Mouse (Mus musculus) mouse trophoblast stem cell (cell line): ENCODE data around the gene Dock10.

Experiments
- in situ Hi-C, 2 experiments: fragments of 300-500 bp; cut with MseI, MboI; formaldehyde crosslinking; loops; 2 replicates in 1 of 2; 3 replicates in 1 of 2; pipeline ENCODE4 v1.15.1; 2025

Dock10 gene

DNA sequence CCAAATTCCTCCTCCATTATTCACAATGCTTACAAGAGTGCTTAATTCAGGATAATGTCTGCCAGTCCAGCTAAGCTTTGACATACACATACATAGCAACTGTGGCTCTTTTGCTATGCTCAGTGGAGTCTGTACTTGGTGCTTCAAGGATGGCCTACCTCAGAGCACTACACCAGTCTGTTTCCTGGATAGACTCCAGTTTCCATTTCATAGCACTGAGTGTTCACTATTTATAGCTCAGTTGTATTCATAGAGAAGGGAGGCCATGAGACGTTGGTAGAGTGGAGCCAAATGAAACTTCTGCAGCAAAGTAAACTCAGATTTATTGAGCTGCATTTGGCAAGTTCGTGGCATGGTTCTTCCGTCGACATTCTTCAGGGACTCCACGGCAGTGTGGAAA, 274.9 kb downstream of the Dock10 start:
- in situ Hi-C loops = no loop called here

DNA sequence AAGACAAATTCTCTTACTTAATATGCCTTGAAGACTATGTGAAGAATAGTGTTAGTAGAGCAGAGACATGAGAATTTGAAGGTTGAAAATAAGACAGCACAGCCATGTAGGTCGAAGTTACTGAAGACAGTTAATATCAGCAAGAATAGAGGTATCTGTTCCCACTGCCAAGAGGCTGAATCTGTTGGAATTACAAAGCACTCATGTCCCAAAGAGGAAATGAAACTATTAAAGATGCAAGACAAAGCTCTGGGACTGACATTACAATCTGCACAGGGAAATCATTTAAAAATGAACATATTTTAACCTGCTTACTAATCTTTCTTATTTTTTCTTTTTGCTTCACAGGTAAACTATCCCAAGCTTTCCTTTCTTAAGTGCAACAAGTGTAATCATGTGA, 283.4 kb downstream of the Dock10 start:
- in situ Hi-C loops = no loop called here

GRCm38 (mm10) chr1:80472395-80472794, 285.9 kb downstream of the Dock10 start:
- in situ Hi-C loops = no loop called here

- in situ Hi-C loops = no loop called here
Observed at GRCm38 (mm10) chr1:80461348-80461747, 297.0 kb downstream of the Dock10 start, which contains the start of gene Gm45261. Gene Gm45261, minus strand, starts transcription at chr1:80461448.

GRCm38 (mm10) chr1:80459923-80460322, 298.4 kb downstream of the Dock10 start:
- in situ Hi-C loops = no loop called here

- in situ Hi-C loops = no loop called here
Observed at GRCm38 (mm10) chr1:80459477-80459876, 298.9 kb downstream of the Dock10 start.

GRCm38 (mm10) chr1:80453971-80454370, 304.4 kb downstream of the Dock10 start:
- in situ Hi-C loops = no loop called here

- in situ Hi-C loops = no loop called here
Observed at GRCm38 (mm10) chr1:80451914-80452549, 306.3 kb downstream of the Dock10 start.
